Mouse (Mus musculus): ENCODE measurements around the gene Olfr310. TPM values are rescaled to one million over a fixed set of nuclear protein-coding genes. Genes with fewer than 3 reads are reported as not detected.

Gene Olfr310
- total RNA-seq (2012; rRNA removed) (not detected in 2 replicates), total RNA-seq (2014; rRNA removed) (not detected in 2 replicates), polyA plus RNA-seq (2012; ENCODE audit: insufficient read length, low read depth) (not detected in 2 replicates)

- no peak for DNase-seq (ENCODE audit: extremely low read depth)
- dilution Hi-C loops (cut with MboI; ENCODE audit: extremely low pct_ligation_motif_present, extremely low pct_unique_long_range_greater_than_20kb, low sequenced_read_pairs): no loop called here
- no peaks in the 10 kb centered on the region for H3K27me3 ChIP-seq (replicated peaks)
- TF ChIP-seq HCFC1 (IDR thresholded peaks at IDR 0.05; ENCODE audit: low read depth, low read length): no peak
- TF ChIP-seq RAD21 (IDR thresholded peaks at IDR 0.05; ENCODE audit: low read depth, low read length): no peak
- no peak for TF ChIP-seq RCOR1 (conservative IDR thresholded peaks at IDR 0.05; ENCODE audit: low read depth, low read length)
- TF ChIP-seq USF2 (conservative IDR thresholded peaks at IDR 0.05; ENCODE audit: low read depth, low read length): no peak
- no peak for TF ChIP-seq IRF4 (IDR thresholded peaks at IDR 0.05; ENCODE audit: low read depth, low read length)
- no peak for TF ChIP-seq CHD2 (IDR thresholded peaks at IDR 0.05; ENCODE audit: low read length)
- TF ChIP-seq ZMIZ1 (IDR thresholded peaks at IDR 0.05; ENCODE audit: low read depth, low read length): no peak
- TF ChIP-seq EP300 (IDR thresholded peaks at IDR 0.05; ENCODE audit: low read length): no peak
- TF ChIP-seq MAZ (IDR thresholded peaks at IDR 0.05; ENCODE audit: low read depth, low read length): no peak
- no peak for TF ChIP-seq NRF1 (IDR thresholded peaks at IDR 0.05; ENCODE audit: low read depth, low read length)
- TF ChIP-seq CHD1 (IDR thresholded peaks at IDR 0.05; ENCODE audit: low read depth, low read length): no peak
- no peak for TF ChIP-seq BHLHE40 (IDR thresholded peaks at IDR 0.05; ENCODE audit: low read depth, low read length)
- TF ChIP-seq GABPA (IDR thresholded peaks at IDR 0.05; ENCODE audit: insufficient replicate concordance, low read depth, low read length): no peak
- TF ChIP-seq USF1 (IDR thresholded peaks at IDR 0.05; ENCODE audit: low read depth, low read length): no peak
- TF ChIP-seq KAT2A (IDR thresholded peaks at IDR 0.05; ENCODE audit: insufficient replicate concordance, low read length): no peak
- TF ChIP-seq PAX5 (IDR thresholded peaks at IDR 0.05; ENCODE audit: low read length): no peak
- TF ChIP-seq MXI1 (IDR thresholded peaks at IDR 0.05; ENCODE audit: low read depth, low read length): no peak
- TF ChIP-seq JUN (IDR thresholded peaks at IDR 0.05; ENCODE audit: insufficient read depth, low read depth, low read length): no peak
- no peak for TF ChIP-seq ZC3H11A (IDR thresholded peaks at IDR 0.05; ENCODE audit: low read depth, low read length)
- TF ChIP-seq MEF2A (IDR thresholded peaks at IDR 0.05; ENCODE audit: borderline replicate concordance, low read depth, low read length): no peak
- H3K79me2 ChIP-seq (replicated peaks; ENCODE audit: control insufficient read depth, extremely low read depth, insufficient read depth, poor library complexity, severe bottlenecking): no peaks in the 10 kb centered on the region
- no peak within 1 kb of the TSS for H3K9ac ChIP-seq (ENCODE audit: insufficient read depth, low read depth)
- no peak within 1 kb of the TSS for H3K4me2 ChIP-seq (ENCODE audit: insufficient read depth, low read depth, poor library complexity, severe bottlenecking)
- no peak within 1 kb of the TSS for H3K27ac ChIP-seq (ENCODE audit: insufficient read depth, low read depth)
- H3K9me3 ChIP-seq (replicated peaks; ENCODE audit: low read length): peaks cover 20% of the 10 kb centered on the region
- no peaks in the 10 kb centered on the region for H3K36me3 ChIP-seq (replicated peaks in 1 of 2; ENCODE audit: control insufficient read depth in 1 of 2, insufficient read depth in 1 of 2, low read length in 1 of 2)
- H3K4me3 ChIP-seq (replicated peaks in 1 of 3; ENCODE audit: low read depth in 2 of 3, low read length in 2 of 3, poor library complexity in 1 of 3): no peak within 1 kb of the TSS
- H3K4me1 ChIP-seq (ENCODE audit: control insufficient read depth in 1 of 2, insufficient read depth in 2 of 2): no peaks in the 10 kb centered on the region
- in situ Hi-C loops (cut with MboI; ENCODE audit: low pct_ligation_motif_present, low pct_unique_long_range_greater_than_20kb, low sequenced_read_pairs): no loop called here
Observed at GRCm38 (mm10) chr7:86277072-86277471, at the start of gene Olfr310. Olfr310 (minus strand) TSS chr7:86277172.

DNA sequence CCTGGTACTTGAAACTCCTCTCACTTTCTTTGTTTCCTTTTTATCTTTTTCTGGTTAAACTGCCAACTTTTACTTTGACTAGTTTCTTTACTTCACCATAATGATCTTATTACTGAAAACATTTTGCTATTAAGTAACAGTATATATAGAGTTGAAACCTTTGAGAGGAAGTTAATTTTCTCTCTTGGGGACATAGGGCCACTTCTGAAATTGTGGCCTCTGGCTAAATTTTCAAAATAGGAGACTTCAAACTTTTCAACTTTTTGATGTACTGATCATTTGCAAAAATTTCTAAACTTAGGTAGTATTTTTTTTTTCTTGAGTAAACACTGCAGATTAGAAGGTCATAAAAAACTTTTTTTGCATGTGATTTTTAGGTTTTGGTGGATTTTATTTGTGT is 48.6 kb upstream of the Olfr310 start, which contains the start of gene Olfr308:
Gene Olfr308, minus strand, starts transcription at position 101 of the 400 bp plus-strand sequence.
- H3K4me2 ChIP-seq (ENCODE audit: insufficient read depth, low read depth, poor library complexity, severe bottlenecking): no peak within 1 kb of the TSS
- no peaks in the 10 kb centered on the region for H3K4me1 ChIP-seq (ENCODE audit: control insufficient read depth in 1 of 2, insufficient read depth in 2 of 2)
- H3K9ac ChIP-seq (ENCODE audit: insufficient read depth, low read depth): no peak within 1 kb of the TSS
- H3K79me2 ChIP-seq (replicated peaks; ENCODE audit: control insufficient read depth, extremely low read depth, insufficient read depth, poor library complexity, severe bottlenecking): no peaks in the 10 kb centered on the region
- peaks cover 26% of the 10 kb centered on the region for H3K9me3 ChIP-seq (replicated peaks; ENCODE audit: low read length)
- in situ Hi-C loops (cut with MboI; ENCODE audit: low pct_ligation_motif_present, low pct_unique_long_range_greater_than_20kb, low sequenced_read_pairs): no loop called here
- no peaks in the 10 kb centered on the region for H3K36me3 ChIP-seq (replicated peaks in 1 of 2; ENCODE audit: control insufficient read depth in 1 of 2, insufficient read depth in 1 of 2, low read length in 1 of 2)
- no peak for DNase-seq (ENCODE audit: extremely low read depth)
- dilution Hi-C loops (cut with MboI; ENCODE audit: extremely low pct_ligation_motif_present, extremely low pct_unique_long_range_greater_than_20kb, low sequenced_read_pairs): no loop called here
- no peaks in the 10 kb centered on the region for H3K27me3 ChIP-seq (replicated peaks)
- no peak within 1 kb of the TSS for H3K27ac ChIP-seq (ENCODE audit: insufficient read depth, low read depth)
- H3K4me3 ChIP-seq (replicated peaks in 1 of 3; ENCODE audit: low read depth in 2 of 3, low read length in 2 of 3, poor library complexity in 1 of 3): no peak within 1 kb of the TSS
- no peak for TF ChIP-seq ZC3H11A (IDR thresholded peaks at IDR 0.05; ENCODE audit: low read depth, low read length)
- no peak for TF ChIP-seq PAX5 (IDR thresholded peaks at IDR 0.05; ENCODE audit: low read length)
- TF ChIP-seq RCOR1 (conservative IDR thresholded peaks at IDR 0.05; ENCODE audit: low read depth, low read length): no peak
- TF ChIP-seq SMC3 (IDR thresholded peaks at IDR 0.05; ENCODE audit: low read depth, low read length): no peak
- TF ChIP-seq POLR2A (IDR thresholded peaks at IDR 0.05; ENCODE audit: low read depth, low read length): no peak
- TF ChIP-seq JUND (conservative IDR thresholded peaks at IDR 0.05; ENCODE audit: low read depth, low read length): no peak
- TF ChIP-seq ETS1 (conservative IDR thresholded peaks at IDR 0.05; ENCODE audit: low read depth, low read length): no peak
- TF ChIP-seq USF1 (IDR thresholded peaks at IDR 0.05; ENCODE audit: low read depth, low read length): no peak
- TF ChIP-seq CTCF (conservative IDR thresholded peaks at IDR 0.05 in 1 of 2, IDR thresholded peaks at IDR 0.05 in 1 of 2; ENCODE audit: low read depth in 2 of 2, low read length in 2 of 2): no peak
- no peak for TF ChIP-seq NRF1 (IDR thresholded peaks at IDR 0.05; ENCODE audit: low read depth, low read length)
- TF ChIP-seq HCFC1 (IDR thresholded peaks at IDR 0.05; ENCODE audit: low read depth, low read length): no peak
- no peak for TF ChIP-seq GABPA (IDR thresholded peaks at IDR 0.05; ENCODE audit: insufficient replicate concordance, low read depth, low read length)
